Mouse (Mus musculus) adrenal gland (tissue): ENCODE results near the gene Pole2.

ENCODE experiments used
- intact Hi-C: fragments of 180-260 bp; cut with DNase I; formaldehyde crosslinking; loops from one replicate; pipeline ENCODE4 v1.15.1; 2025
- long read RNA-seq, 2 experiments: library from polyadenylated mRNA; unstranded; transcript quantifications; one replicate each; pipeline ENCODE4 v2.0.0; 2020; ENCODE audit warnings: borderline replicate concordance in 1 of 2; ENCODE audit not compliant: insufficient replicate concordance in 1 of 2

Pole2 gene
- long read RNA-seq, experiment 1, partial matches to known transcripts = 0 of 1 reads
- long read RNA-seq, experiment 1, other reads (novel, unspliced or antisense) = 1 of 1 reads
- long read RNA-seq, experiment 2, partial matches to known transcripts = 1 of 3 reads
- long read RNA-seq, experiment 2, other reads (novel, unspliced or antisense) = 1 of 3 reads

DNA sequence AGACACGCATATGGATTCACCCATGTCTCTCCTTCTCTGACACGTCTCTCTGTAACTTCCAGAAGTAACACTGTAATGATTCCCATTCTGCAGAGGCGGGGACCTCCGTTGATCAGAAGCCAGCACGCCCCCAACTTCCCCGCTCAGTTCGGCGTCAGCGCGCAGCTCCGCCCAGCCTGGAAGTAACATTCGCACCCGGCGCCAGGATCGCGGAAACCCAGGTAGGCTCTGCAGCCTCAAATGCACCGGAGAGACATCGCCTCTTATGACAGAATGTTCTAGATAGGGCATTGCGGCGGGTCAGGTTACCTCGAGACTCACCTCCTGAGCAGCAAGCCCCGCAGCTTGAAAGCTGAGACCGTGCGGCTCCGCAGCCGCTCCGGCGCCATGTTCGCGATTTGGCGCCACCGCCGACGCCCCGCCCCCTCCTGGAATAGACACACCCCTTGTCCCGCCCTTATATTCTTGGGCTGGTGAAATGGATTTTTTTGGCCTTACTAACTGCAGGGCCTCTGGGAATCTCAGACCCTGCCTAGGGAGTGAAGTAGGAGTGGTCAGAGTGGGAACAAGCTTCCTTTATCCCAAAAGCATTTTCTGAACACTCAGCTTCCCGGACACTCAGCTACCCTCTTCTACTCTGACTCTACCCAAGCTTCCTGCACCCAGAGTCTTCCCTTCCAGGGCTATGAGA is at the start of gene Pole2:
Gene Pole2, minus strand, starts transcription at position 420 of the 691 bp plus-strand sequence.
- intact Hi-C loops = no loop called here

DNA sequence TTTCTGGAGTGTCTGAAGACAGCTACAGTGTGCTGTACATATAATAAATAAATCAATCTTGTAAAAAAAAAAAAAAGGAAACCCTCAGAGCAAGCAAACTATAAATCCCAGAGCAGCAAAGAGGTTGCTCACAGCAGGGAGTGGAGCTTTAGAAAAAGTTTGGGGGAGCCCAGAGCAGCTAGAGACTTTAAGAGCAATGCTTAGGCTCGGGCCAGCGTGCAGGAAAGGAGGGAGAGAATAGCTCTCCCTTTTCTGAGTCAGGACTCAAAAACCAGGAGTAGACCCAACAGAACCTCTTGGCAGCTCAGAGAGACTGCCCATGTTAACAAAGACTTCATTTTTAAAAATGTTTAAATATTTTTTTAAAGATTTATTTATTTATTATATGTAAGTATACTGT is 41.0 kb upstream of the Pole2 start:
- intact Hi-C loops = no loop called here

DNA sequence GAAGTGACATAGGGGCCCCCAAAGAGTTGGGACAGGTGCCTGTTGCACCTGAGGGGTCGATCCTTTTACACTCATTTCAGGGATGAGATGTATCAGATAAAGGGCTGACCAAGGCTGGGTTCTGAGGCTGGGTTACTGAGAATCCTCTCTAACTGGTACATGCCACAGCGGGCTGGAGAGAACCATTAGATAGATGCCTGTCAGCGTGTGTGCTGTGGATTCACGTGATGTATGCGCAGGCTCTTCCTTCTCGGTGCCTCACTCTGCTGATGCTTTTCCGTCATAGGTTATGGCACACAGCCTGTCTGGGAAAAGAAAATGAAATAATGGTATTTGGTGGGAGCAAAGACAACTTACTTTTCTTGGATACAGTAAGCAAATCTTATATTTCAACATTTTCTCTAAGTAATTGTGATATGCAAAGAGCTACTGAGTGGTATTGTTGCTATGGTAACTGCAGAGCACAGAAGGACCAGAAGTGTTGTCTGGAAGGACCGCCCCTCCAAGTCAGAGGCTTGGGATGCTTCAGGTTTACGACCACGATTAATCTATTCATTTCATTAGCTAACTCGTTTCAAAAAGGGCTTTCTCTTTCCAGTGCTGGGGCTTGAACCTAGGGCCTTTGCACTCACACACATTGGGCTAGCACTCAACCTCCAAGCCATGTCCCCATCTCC is 40.1 kb upstream of the Pole2 start:
- intact Hi-C loops = no loop called here

DNA sequence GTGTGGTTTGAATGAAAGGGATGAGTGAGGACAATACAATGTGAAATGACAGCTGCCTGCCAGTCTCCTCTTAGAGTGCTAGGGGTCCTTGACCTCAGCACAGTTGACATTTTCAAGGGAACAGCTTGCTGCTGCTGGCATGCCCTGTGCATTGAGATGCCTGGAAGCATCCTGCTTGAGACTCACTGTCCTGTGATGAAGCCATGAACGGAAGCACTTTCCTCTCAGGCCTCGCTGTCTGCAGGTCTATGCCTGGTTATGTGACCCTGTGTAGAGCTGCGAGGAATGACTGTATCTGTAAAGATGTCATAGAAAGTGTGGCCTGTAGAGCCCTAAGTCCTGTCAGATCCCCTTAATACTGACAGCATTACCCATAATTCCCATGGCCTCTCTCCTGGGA is 37.0 kb upstream of the Pole2 start:
- intact Hi-C loops = no loop called here

DNA sequence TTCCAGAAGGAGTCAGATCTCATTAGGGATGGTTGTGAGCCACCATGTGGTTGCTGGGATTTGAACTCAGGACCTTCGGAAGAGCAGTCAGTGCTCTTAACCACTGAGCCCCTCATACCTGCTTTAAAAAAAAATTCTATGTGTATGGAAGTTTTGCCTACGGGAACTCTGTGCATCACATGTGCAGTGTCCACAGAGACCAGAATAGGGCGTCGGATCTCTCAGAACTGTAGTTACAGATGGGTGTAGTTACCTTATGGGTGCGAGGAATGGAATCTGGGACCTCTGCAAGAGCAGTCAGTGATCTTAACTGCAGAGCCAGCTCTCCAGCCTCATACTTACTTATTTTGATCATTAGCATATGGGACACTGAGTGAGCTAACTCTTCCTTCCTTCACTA is 34.3 kb upstream of the Pole2 start:
- intact Hi-C loops = no loop called here

DNA sequence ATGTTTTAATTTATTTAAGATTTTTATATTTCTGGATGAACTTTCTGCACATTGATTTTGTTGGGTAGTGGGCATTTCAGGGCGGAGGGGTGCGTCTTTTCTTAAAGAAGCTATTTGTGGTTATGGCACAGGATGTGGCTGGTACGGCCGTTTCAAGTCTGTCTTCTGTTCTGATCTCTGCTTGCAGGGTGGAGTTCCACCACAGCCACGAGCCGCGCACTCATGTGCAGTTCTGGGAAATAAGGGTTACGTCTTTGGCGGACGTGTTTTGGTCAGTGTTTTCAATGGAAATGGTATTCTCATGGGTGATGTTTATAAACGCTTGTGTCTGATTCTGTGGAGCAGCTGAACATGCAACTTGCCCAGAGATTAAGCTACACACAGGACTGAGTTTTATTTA is 29.8 kb upstream of the Pole2 start:
- intact Hi-C loops = no loop called here

DNA sequence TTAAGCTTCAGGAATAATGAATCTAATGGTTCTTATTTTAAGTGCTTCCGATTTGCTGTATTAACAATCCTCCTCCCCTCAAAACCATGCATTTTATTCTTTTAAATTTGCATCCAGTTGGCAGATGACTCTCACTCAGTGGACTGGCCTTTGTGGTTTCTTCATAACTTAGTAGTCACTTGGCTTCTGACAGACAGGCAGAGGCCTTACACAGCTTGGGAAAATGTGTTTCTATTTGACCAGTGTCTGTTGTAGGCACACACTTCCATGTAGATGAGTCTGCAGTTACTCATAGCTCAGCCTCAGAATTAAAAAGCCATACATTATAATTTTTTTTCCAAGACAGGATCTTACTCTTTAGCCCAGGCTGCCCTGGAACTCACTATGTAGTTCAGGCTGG is 25.8 kb upstream of the Pole2 start:
- intact Hi-C loops = no loop called here

DNA sequence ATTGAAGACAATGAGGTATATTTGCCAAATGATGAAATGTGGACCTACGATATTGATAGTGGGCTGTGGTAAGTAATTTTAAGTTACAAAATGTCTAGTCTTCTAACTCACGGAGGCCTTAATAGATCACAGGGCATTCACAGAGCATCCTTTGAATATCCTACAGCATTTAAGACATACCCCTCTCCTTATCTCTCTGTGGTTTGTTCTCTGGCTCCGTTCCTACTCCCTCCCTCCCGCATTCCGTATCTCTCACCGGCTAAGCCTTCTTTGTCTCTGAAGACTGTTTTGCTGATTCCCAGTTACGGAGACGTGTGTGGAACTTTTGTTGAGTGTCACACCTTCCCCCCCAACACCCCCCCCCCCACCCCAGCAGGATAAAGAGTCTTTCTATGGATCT is 22.8 kb upstream of the Pole2 start:
- intact Hi-C loops = no loop called here

DNA sequence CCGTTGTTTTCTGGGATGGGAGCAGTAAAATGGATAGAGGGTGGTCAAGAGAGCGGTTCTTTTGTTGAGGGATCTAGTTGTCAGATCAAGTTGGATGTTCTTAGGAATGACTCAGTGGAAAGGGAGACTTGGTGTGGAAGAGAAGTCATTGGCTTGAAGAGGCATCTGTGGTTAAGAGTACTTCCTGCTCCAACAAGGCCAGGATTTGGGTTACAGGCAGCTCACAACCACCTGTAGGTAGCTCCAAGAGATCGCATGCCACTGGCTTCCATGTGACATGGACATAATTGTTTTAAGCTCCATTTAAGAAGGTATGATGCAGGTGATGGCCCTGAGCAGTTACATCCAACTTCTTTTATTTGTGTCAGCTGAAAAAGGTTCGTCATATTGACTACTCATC is 21.8 kb upstream of the Pole2 start:
- intact Hi-C loops = no loop called here

DNA sequence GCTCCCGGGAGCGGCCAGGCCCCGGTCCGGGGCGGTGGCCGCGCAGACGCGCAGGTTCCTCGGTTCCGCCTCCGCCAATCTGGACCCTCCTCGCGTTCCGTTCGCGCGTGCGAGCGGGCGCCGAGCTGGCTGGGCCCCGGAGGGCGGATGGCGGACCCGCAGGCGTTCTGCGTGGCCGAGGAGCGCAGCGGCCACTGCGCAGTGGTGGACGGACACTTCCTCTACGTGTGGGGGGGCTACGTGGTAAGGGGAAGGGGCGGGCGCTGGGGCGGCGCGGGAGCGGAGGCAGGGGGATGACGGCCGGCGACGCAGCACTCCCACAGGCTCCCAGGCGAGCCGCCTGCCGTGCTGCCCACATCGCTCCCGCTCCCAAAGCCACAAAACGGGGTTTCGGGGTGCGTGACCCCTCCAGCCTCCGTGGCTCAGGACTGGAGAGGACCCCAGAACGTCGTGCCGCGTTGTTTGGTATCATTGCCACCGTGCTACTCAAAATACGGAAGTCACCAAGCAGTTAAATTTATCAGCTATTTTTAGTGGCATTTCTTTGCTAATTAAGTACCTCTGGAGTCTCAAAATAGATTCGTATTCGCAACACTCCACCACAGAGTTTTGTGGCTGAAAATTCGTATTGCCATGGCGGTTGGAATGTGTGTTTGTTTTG is 13.9 kb upstream of the Pole2 start:
- intact Hi-C loops = no loop called here

DNA sequence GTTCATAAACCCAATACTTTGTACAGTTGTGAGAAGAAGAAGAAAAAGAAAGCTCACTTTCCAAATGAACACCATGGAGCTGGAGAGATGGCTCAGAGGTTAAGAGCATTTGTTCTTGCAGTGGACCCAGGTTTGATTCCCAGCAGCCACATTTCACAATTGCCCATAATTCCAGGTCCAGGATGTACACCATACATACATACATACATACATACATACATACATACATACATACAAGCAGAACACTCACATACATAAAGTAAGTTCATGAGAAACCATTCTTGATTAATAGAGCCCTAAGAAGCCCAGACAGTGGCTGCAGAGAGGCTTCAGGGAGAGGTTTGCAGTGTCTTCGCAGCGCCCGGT is 13.4 kb upstream of the Pole2 start:
- intact Hi-C loops = no loop called here

DNA sequence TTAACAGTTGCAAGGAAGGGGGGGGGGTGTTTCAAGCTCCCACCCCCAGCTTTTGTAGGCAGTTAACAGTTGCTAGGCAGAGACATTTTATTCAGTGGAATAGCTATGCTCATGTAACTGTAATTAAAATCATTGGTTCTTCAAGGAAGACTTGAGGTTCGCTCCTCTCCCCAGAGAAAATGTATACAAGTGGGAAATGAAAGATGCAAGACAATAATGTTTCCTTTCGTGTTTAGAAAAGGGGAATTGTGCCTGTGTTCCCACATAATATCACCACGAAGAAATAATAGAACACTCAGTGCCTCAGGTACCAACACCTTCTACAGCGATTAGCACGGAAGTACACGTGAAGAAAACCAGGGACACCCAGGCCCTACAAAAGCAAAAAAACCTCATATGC is 12.9 kb upstream of the Pole2 start, which contains the start of gene Klhdc1:
Gene Klhdc1, plus strand, starts transcription at position 301 of the 400 bp plus-strand sequence.
- intact Hi-C loops = no loop called here

DNA sequence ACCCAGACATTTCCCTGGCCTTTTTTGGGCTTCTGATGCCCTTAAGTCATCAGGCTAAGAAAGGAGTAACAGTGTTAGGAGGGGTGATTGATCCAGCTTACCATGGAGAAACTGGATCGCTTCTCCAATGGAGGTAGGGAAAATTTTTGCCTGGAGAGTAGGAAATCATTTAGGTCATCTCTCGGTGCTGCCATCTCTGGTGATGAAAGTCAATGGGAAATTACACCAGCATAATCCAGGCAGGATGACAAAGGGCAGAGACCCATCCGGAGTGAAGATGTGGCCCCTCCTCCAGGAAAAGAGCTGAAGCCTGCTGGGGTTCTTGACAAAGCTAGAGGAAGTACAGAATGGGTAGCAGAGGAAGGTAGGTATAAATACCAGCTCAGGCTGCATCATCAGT is 10.3 kb upstream of the Pole2 start:
- intact Hi-C loops = no loop called here

DNA sequence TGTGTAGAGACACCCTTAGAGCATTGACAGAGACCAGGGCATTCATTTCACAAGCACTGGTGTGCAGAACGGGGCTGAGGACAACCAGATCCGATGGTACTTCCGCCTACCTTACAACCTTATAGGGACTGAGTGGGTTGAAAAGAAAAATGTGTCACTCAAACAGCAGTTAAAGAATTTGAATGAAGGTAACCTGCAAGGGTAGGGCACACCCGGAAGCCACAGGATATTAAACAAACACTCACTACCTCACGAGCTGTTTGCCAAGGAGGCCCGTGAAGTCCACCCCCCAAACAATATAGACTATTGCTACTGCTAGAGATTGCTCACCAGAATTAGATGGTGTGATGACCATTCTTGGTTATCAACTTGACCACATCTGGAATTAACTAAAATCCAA is 7.8 kb upstream of the Pole2 start:
- intact Hi-C loops = no loop called here

DNA sequence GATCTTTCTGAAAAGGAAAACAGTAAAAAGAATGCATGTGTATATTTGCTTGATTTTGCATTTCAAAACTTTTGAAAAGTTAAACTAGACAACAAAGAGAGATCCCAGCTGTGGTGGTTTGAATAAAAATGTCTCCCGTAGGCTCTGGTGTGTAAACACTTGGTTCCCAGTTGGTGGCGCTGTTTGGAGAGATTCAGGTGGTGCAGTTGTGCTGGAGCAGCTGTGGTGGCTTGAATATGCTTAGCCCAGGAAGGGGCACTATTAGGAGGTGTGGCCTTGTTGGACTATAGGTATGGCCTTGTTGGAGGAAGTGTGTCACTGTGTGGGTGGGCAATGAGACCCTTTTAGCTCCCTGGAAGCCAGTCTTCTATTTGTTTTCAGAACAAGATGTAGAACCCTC is 1.3 kb upstream of the Pole2 start:
- intact Hi-C loops = no loop called here

DNA sequence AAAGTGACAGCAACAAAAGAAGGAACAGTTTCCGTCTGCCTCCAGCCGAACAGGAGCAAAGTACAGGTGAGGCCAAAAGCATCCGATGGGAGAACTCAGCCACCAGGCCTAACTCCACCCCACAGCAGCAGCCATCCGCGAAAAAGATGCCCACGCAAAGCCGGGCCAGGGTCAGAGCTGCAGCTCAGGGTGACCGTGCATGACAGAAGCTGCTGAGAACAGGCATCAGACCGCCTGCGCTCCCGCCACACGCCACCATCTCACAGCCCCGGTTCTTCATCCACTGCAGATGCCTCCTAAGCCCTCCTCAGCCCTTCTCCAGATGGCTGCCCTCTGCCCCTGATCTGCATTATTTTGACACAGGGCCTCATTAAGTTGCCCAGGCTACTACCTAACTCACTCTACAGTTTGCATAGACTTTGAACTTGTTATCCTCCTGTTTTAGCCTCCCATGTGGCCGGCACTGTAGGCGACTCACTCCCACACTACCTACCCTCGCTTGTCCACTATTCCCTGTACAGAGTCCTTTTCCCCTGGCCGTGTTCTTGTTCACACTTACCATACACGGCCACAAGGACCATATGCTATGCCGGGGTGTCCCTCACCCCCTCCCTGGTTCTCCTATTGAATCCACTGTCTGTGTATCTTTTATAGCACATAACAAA is 7.2 kb downstream of the Pole2 start:
- intact Hi-C loops = no loop called here

DNA sequence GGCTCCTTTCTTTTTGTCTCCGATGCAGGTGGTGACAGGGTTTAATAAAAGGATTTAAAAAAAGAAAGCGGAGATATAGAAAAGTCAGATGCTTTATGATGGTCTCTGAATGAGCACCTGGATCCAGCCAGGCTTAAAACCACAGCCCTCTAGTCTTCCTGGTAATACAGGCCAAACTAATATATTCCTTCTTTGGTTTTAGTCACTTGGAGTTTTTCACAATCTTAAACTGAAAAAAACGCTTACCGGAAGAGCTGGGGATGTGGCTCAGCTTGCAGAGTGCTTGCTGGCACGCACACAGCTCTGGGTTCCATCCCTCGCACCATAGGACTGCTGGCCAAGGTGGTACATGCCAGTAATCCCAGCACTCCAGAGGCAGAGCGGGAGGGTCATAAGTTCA is 11.4 kb downstream of the Pole2 start:
- intact Hi-C loops = no loop called here

DNA sequence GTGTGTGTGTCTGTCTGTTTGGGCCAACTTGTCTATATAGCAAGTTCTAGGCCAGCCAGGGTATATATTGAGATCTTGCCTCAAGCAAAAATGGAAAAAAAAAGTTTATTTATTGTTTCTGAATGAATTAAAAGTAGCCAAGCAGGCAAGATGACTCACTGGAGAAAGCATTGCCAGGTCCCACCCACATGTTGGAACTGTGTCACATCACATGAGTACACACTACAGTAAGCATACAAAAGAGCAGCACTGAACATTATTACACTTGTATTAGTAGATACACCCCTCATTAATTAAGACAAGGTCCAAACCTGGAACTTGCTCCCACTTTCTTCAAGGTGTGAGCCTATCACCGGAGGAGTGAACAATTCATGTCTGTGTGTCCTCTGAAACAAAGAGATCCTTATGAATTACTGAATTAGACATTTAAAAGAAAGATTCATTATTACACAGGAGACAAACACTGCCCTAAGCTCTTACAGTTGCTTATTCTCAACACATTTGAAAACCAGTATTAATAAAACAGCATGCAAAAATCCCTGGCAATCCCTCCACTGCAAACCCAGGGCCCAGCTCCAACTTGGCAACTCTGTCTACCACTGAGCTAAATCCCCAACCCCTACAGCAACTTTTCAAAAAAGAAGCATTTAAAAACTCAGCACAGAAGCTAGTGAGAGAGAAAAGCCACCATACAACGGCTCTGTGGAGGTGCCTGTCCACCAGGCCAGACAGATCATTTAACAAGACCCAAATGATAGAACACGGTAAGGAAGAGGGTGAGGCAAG is 12.8 kb downstream of the Pole2 start:
- intact Hi-C loops = no loop called here

DNA sequence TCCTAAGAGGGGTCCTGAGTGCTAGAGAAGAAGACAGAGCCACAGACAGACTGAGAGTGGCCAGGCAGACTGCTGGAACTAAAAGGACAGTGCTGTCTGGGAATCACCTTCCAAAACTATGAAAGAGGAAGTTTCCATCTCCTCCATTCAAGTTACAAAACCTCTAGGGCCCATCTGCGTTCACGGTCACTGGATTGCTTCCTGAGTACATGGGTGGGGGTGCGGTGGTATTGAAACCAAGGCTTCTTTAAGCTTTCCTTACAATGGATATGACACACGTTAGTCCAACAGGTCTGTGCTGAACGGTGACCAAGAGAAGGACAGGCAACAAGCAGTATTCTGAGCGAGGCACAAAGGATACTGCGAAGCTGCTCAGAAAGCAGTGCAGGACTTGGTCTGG is 13.6 kb downstream of the Pole2 start:
- intact Hi-C loops = no loop called here

DNA sequence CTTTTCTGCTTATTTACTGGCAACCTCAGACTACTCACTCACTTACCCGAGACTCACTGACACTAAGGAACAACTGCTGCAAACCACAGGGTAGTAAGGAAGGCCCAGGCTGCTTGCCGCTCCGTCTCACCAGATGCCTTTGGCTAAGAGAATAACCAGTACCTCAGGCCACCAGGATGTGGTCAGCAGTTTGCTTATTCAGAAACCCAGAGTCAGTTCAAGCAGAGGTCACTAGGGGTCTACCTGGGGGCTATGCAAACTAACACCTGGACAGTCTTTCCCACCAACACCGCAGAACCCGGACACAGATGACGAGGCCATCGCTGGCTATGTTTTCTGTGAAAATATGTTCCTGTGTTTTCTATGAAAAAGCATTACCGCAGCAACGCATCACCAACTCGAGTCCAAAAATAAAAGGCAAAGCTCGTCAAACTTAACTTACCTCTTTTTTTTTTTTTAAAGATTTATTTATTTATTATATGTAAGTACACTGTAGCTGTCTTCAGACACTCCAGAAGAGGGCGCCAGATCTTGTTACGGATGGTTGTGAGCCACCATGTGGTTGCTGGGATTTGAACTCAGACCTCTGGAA is 14.7 kb downstream of the Pole2 start:
- intact Hi-C loops = no loop called here

DNA sequence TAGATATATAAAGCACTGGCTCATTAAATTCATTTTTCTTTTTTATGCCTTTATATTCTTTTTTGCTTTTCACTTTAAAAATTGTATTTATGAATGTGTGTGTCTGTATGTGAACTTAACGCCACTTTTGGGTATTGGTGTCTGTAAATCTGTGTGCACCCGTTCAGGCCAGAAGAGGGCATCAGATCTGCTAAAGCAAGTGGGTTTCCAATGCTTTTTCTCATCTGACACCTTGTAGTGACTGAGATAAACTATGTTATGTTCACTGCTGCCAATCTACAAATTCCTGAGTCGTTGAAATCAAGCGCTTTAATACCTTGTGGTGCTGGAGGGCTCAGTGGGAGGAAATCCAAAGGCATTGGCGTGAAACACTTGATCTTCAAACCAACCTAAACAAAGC is 16.9 kb downstream of the Pole2 start:
- intact Hi-C loops = no loop called here
